Comparison of ENCODE assay signal across 11 mouse cellular contexts in genomic region chr17:67638119-67638810, GRCm38 (mm10). TPM values are rescaled to one million over a fixed set of nuclear protein-coding genes. Genes with fewer than 3 reads are reported as not detected.
A peak's percentile ranks its signal among the peaks of the same experiment; 100 is the strongest.
DNase-seq lines count a peak whose midpoint lies in the region; ATAC-seq and TF ChIP-seq lines count a peak whose summit lies in the region.
"Had no signal": no experiment of that assay in that cellular context is flagged by ENCODE, and none has a peak within 500 bp of the region (broad histone marks: within the 10 kb centered on the region; RNA-seq: fewer than 3 reads in every experiment).

No protein-coding gene starts in this region.

- H3K36me3 ChIP-seq in kidney, postnatal 0 days (ENCODE audit: insufficient read depth, low read length) = no peaks in the 10 kb centered on the region
- H3K36me3 ChIP-seq in stomach, embryonic 15.5 days = no peaks in the 10 kb centered on the region

- H3K9me3 ChIP-seq in kidney, postnatal 0 days (replicated peaks; ENCODE audit: low read length) = no peaks in the 10 kb centered on the region
- H3K9me3 ChIP-seq in stomach, embryonic 15.5 days = no peaks in the 10 kb centered on the region

- H3K4me1 ChIP-seq in kidney, postnatal 0 days (replicated peaks; ENCODE audit: insufficient read depth, low read length) = no peaks in the 10 kb centered on the region
- no peaks in the 10 kb centered on the region for H3K4me1 ChIP-seq in stomach, embryonic 15.5 days

- H3K4me2 ChIP-seq in kidney, postnatal 0 days (ENCODE audit: low read length) = no peak overlapping the region
- no peak overlapping the region for H3K4me2 ChIP-seq in stomach, embryonic 15.5 days

- no peaks in the 10 kb centered on the region for H3K27me3 ChIP-seq in kidney, postnatal 0 days (ENCODE audit: insufficient read depth, low read length)
- H3K27me3 ChIP-seq in stomach, embryonic 15.5 days (replicated peaks) = 0 out of 2 replicates have a peak, but pooled peaks cover 3% of the 10 kb centered on the region

- no peak overlapping the region for H3K9ac ChIP-seq in kidney, postnatal 0 days (ENCODE audit: low read depth, low read length)
- no peak overlapping the region for H3K9ac ChIP-seq in stomach, embryonic 15.5 days

- WGBS in kidney, postnatal 0 days = 58% methylated on average over 10 of the region's 10 CpGs
- 60% methylated on average over 10 of the region's 10 CpGs for WGBS in stomach, embryonic 15.5 days

- no peak for TF ChIP-seq CTCF in kidney, postnatal 0 days (IDR thresholded peaks at IDR 0.05; ENCODE audit: low read depth)

- H3K27ac ChIP-seq in kidney, postnatal 0 days = no peak overlapping the region
- no peak overlapping the region for H3K27ac ChIP-seq in stomach, embryonic 15.5 days

- peak; percentile 52 to 59 for DNase-seq in cerebellum, postnatal 14 days
- DNase-seq in cerebellum, adult 18-20 months = no peak
- peak; percentile 42 to 43 for DNase-seq in right cerebral cortex, postnatal 10 days (ENCODE audit: low spot score in 2 of 2)
- DNase-seq in right cerebral cortex, adult 2 months (ENCODE audit: low spot score in 2 of 2) = no peak
- peak; percentile 16 for DNase-seq in kidney, postnatal 0 days (ENCODE audit: low spot score)
- no peak for DNase-seq in neural tube, embryonic 10.5 days (ENCODE audit: extremely low spot score, low spot score)
- DNase-seq in cerebellum, postnatal 36 days = no peak
- DNase-seq: thymus, postnatal 14 days had no signal

- no peak overlapping the region for H3K4me3 ChIP-seq in kidney, postnatal 0 days (replicated peaks; ENCODE audit: low read depth, low read length)
- H3K4me3 ChIP-seq in stomach, embryonic 15.5 days (replicated peaks) = no peak overlapping the region

- ATAC-seq in kidney, postnatal 0 days (replicated peaks; ENCODE audit: low FRiP score, low read depth) = no peak
- peak; percentile 27; the same call in 1 of the 2 replicates for ATAC-seq in stomach, embryonic 15.5 days (ENCODE audit: insufficient read depth, low FRiP score, low read depth)

RNA-seq across cellular contexts. Expression of gene Lrrc30, which starts 5.7 kb away (rescaled TPM):
- not detected in 2 replicates for polyA plus RNA-seq in kidney, postnatal 0 days (2015; fragmentation: Nextera tagmentation; extraction: Ambion mirVana)
- polyA plus RNA-seq in stomach, embryonic 15.5 days (2015; fragmentation: Nextera tagmentation; extraction: Ambion mirVana) = 0.09 TPM in 1 of 2 replicates, not detected in the other
- polyA plus RNA-seq: embryonic facial prominence, embryonic 11.5 days; neural tube, embryonic 11.5 days had no signal

RNA-seq across cellular contexts. Expression of gene Lama1, which starts 58.8 kb away (rescaled TPM):
- 20.1 and 24.9 TPM in 2 replicates for polyA plus RNA-seq in kidney, postnatal 0 days (2015; fragmentation: Nextera tagmentation; extraction: Ambion mirVana)
- polyA plus RNA-seq in stomach, embryonic 15.5 days (2015; fragmentation: Nextera tagmentation; extraction: Ambion mirVana) = 4.3 and 4.4 TPM in 2 replicates

Comparison
In these comparisons a context has a peak if more than half of its experiments do, and no peak if none do; other contexts are left out.
1. DNase-seq: peak in cerebellum, postnatal 14 days (2 of 2), right cerebral cortex, postnatal 10 days (2 of 2) and kidney, postnatal 0 days (single experiment); none in cerebellum, adult 18-20 months (0 of 2), right cerebral cortex, adult 2 months (0 of 2), neural tube, embryonic 10.5 days (single experiment) and cerebellum, postnatal 36 days (0 of 2).